10 mouse cellular contexts compared by ENCODE assay signal in the genomic region with DNA sequence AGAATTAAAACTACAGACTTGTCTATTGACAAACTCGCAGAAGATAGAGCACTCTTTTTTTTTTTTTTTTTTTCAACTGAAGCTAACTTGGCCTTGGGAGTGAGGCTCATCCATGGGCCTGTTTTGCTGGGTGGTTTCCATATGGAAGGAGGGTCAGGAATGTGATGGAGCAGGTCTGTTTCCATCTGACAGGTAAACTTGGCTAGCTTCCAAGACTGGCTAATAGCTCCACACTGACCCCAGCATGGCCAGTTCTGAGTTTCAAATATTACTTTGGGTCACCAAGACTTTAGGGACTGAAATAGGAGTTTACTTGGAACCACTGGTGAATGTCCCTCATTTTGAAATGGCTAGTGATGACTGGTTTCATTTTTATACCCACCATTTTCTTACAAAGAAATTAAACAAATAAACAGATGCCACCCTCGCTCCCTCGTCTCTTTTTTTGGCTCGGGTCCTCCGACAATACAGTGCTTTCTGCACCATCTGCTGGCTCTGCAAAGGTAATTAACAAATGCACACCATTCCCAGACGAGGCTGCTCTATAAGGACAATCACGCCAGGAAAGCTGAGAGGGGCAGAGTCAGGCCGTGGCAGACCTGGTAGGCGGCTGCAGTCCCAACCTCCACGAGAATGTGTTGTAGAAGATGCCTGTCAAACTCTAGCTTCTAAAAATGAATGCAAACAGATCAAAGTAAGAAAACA.
DNase-seq lines count a peak whose midpoint lies in the region; ATAC-seq and TF ChIP-seq lines count a peak whose summit lies in the region.
"Had no signal": no experiment of that assay in that cellular context is flagged by ENCODE, and none has a peak within 500 bp of the region (broad histone marks: within the 10 kb centered on the region; RNA-seq: fewer than 3 reads in every experiment).

No protein-coding gene starts in this region.

- 53% methylated on average over 10 of the region's 10 CpGs for WGBS in heart, embryonic 11.5 days (ENCODE audit: insufficient replicate concordance)
- 32% methylated on average over 10 of the region's 10 CpGs for WGBS in forebrain, postnatal 0 days

- intact Hi-C loops in heart, postnatal 10 days (cut with DNase I), result no loop called here

- no peaks in the 10 kb centered on the region for H3K9me3 ChIP-seq in heart, embryonic 11.5 days (replicated peaks; ENCODE audit: control insufficient read depth, low read length)
- H3K9me3 ChIP-seq in forebrain, postnatal 0 days (ENCODE audit: low read length), result no peaks in the 10 kb centered on the region
- H3K9me3 ChIP-seq: embryonic facial prominence, embryonic 15.5 days had no signal

- no peaks in the 10 kb centered on the region for H3K4me1 ChIP-seq in heart, embryonic 11.5 days (ENCODE audit: control insufficient read depth, insufficient read depth, low read length)
- H3K4me1 ChIP-seq in forebrain, postnatal 0 days (ENCODE audit: insufficient read depth), result no peaks in the 10 kb centered on the region
- H3K4me1 ChIP-seq: embryonic facial prominence, embryonic 15.5 days had no signal

- TF ChIP-seq CTCF in forebrain, postnatal 0 days (IDR thresholded peaks at IDR 0.05; ENCODE audit: low read depth), result no peak

- H3K36me3 ChIP-seq in heart, embryonic 11.5 days (ENCODE audit: control insufficient read depth, insufficient read depth, low read length), result no peaks in the 10 kb centered on the region
- no peaks in the 10 kb centered on the region for H3K36me3 ChIP-seq in forebrain, postnatal 0 days (ENCODE audit: insufficient read depth)
- H3K36me3 ChIP-seq: embryonic facial prominence, embryonic 15.5 days had no signal

- no peak overlapping the region for H3K27ac ChIP-seq in heart, embryonic 11.5 days (ENCODE audit: low read depth, low read length)
- H3K27ac ChIP-seq in forebrain, postnatal 0 days (ENCODE audit: low read depth, low read length), result no peak overlapping the region
- H3K27ac ChIP-seq: embryonic facial prominence, embryonic 15.5 days had no signal

- no peaks in the 10 kb centered on the region for H3K27me3 ChIP-seq in heart, embryonic 11.5 days (ENCODE audit: control insufficient read depth, insufficient read depth, low read length)
- no peaks in the 10 kb centered on the region for H3K27me3 ChIP-seq in forebrain, postnatal 0 days (ENCODE audit: insufficient read depth, low read length)
- H3K27me3 ChIP-seq: embryonic facial prominence, embryonic 15.5 days had no signal

- H3K4me3 ChIP-seq in heart, embryonic 11.5 days (ENCODE audit: low read depth, low read length), result no peak overlapping the region
- no peak overlapping the region for H3K4me3 ChIP-seq in forebrain, postnatal 0 days (ENCODE audit: low read depth, low read length)
- H3K4me3 ChIP-seq: embryonic facial prominence, embryonic 15.5 days had no signal

- no peak overlapping the region; the same call in 1 of the 2 replicates for H3K4me2 ChIP-seq in heart, embryonic 11.5 days
- no peak overlapping the region for H3K4me2 ChIP-seq in forebrain, postnatal 0 days (ENCODE audit: low read depth)
- H3K4me2 ChIP-seq: embryonic facial prominence, embryonic 15.5 days; liver, embryonic 11.5 days had no signal

- ATAC-seq in heart, embryonic 11.5 days (replicated peaks; ENCODE audit: insufficient number of reproducible peaks, low FRiP score, low TSS enrichment), result no peak
- peak; percentile 23; the same call in 1 of the 2 replicates for ATAC-seq in forebrain, postnatal 0 days

- H3K9ac ChIP-seq in heart, embryonic 11.5 days (ENCODE audit: low read depth, low read length), result no peak overlapping the region
- H3K9ac ChIP-seq in forebrain, postnatal 0 days, result no peak overlapping the region
- H3K9ac ChIP-seq: embryonic facial prominence, embryonic 15.5 days had no signal

- peak; percentile 16 to 26 for DNase-seq in heart, postnatal 10 days
- peak; percentile 50 for DNase-seq in MN1 (ENCODE audit: low spot score)
- peak; percentile 92 for DNase-seq in cerebellum, adult 11-12 months
- peak; percentile 53 for DNase-seq in forebrain, postnatal 0 days
- no peak for DNase-seq in adrenal gland, adult 2 months
- no peak for DNase-seq in thymus, postnatal 25 days
- DNase-seq: adrenal gland, adult 8-10 months had no signal

Comparison
In these comparisons a context has a peak if more than half of its experiments do, and no peak if none do; other contexts are left out.
1. DNase-seq: peak in heart, postnatal 10 days (2 of 2), MN1 (single experiment), cerebellum, adult 11-12 months (single experiment) and forebrain, postnatal 0 days (single experiment); none in adrenal gland, adult 2 months (single experiment) and thymus, postnatal 25 days (single experiment).